Mouse (Mus musculus): ENCODE results near the gene Thegl. TPM values are rescaled to one million over a fixed set of nuclear protein-coding genes. Genes with fewer than 3 reads are reported as not detected.
"Not testable (repeated sequence)": the region's sequence is repeated elsewhere in the genome, so short reads cannot be mapped to it uniquely, and the experiment has no call there.

Thegl gene
- polyA plus RNA-seq (2014; fragmentation: Nextera tagmentation; extraction: Ambion mirVana) = not detected in 2 replicates

DNA sequence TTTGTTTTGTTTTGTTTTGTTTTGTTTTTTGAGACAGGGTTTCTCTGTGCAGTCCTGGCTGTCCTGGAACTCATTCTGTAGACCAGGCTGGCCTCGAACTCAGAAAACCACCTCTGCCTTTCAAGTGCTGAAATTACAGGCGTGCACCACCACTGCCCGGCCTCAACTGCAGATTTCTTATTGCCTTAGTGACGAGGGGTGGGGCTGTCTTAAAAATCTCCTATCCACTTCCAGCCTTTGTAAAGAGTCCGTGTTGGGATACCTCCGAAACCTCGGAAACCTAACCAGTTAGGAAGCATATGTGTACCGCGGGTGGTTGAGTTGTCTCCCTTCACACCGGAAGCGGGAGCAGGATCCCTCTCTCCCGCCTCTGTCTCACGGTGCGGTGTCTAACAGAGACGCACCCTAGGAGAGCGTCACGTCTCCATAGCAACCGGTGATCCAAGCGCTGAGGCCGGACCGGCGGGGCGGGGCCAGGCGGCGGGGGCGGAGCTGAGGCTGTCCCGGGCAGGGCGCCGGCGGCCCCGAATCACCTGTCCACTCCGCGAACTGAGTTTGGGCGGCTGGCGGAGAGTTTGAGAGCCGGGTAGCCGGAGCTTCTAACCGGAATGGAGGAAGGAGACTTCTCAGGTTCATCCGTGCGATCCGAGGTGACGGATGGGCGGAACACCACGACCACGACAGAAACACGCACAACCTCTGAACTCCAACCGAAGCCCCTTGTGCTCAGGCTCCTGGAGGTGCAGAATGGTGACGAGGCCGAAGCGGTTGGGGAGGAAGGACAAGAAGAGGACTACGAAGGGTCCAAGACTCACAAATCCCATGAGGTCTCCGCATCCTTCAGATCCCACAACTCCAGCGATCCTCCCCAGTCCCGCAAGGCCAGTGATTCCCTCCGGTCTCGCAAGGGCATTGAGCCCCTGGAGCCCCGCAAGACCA lies at the start of gene Thegl:
Gene Thegl, plus strand, starts transcription at position 480 of the 939 bp plus-strand sequence.
- no peaks in the 10 kb centered on the region; a peak in 1 of 4 replicates for H3K4me1 ChIP-seq (ENCODE audit: control insufficient read depth in 2 of 2, insufficient read depth in 2 of 2, low read length in 2 of 2)
- no peaks in the 10 kb centered on the region for H3K9me3 ChIP-seq (ENCODE audit: control insufficient read depth, low read length)
- peak within 1 kb of the TSS; percentile 59 for H3K9ac ChIP-seq (ENCODE audit: low read length)
- no peaks in the 10 kb centered on the region for H3K36me3 ChIP-seq (ENCODE audit: control insufficient read depth, insufficient read depth, low read length)
- H3K4me2 ChIP-seq (ENCODE audit: low read length) = peak within 1 kb of the TSS; percentile 93
- peak within 1 kb of the TSS; percentile 49 to 56 for H3K4me3 ChIP-seq (ENCODE audit: control insufficient read depth in 1 of 2, insufficient read depth in 1 of 2, low read depth in 1 of 2, low read length in 2 of 2)
- peak; percentile 93 for ATAC-seq (ENCODE audit: insufficient number of reproducible peaks, insufficient read depth, low FRiP score, low read depth)
- H3K27ac ChIP-seq (replicated peaks in 1 of 2; ENCODE audit: control insufficient read depth in 1 of 2, insufficient read depth in 1 of 2, low read depth in 2 of 2, low read length in 2 of 2) = no peak within 1 kb of the TSS
- H3K27me3 ChIP-seq (ENCODE audit: control insufficient read depth, insufficient read depth, low read length) = no peaks in the 10 kb centered on the region
- 11% methylated on average over 57 of the region's 57 CpGs for WGBS

DNA sequence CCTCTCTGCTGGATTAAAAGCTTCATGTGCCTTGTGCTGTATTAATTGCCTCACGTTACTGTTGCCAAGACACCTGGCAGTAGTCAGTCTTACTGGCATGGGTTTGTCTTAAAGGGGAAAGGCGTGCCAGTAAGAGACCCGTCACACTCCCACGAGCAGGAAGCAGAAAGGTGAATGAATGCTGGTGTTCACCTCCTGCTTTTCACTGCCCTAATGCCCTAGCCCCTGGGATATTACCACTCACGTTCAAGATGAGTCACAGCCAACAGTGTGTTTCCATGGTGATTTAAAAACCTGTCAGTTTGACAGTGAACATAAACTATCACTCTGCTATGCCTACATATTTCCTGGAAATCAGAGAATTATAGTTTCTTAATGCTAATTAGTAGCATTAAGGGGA lies 46.6 kb upstream of the Thegl start:
- no peak overlapping the region for H3K9ac ChIP-seq (ENCODE audit: low read length)
- peaks cover 61% of the 10 kb centered on the region for H3K36me3 ChIP-seq (ENCODE audit: control insufficient read depth, insufficient read depth, low read length)
- H3K27me3 ChIP-seq (ENCODE audit: control insufficient read depth, insufficient read depth, low read length) = no peaks in the 10 kb centered on the region
- H3K9me3 ChIP-seq (ENCODE audit: control insufficient read depth, low read length) = no peaks in the 10 kb centered on the region
- peaks cover 0 to 10% of the 10 kb centered on the region in 2 experiments; a peak in 1 of 4 replicates for H3K4me1 ChIP-seq (ENCODE audit: control insufficient read depth in 2 of 2, insufficient read depth in 2 of 2, low read length in 2 of 2)
- 77% methylated on average over 5 of the region's 5 CpGs for WGBS
- no peak for ATAC-seq (ENCODE audit: insufficient number of reproducible peaks, insufficient read depth, low FRiP score, low read depth)
- H3K4me2 ChIP-seq (ENCODE audit: low read length) = no peak overlapping the region
- H3K27ac ChIP-seq (replicated peaks in 1 of 2; ENCODE audit: control insufficient read depth in 1 of 2, insufficient read depth in 1 of 2, low read depth in 2 of 2, low read length in 2 of 2) = no peak overlapping the region
- no peak overlapping the region for H3K4me3 ChIP-seq (ENCODE audit: control insufficient read depth in 1 of 2, insufficient read depth in 1 of 2, low read depth in 1 of 2, low read length in 2 of 2)

DNA sequence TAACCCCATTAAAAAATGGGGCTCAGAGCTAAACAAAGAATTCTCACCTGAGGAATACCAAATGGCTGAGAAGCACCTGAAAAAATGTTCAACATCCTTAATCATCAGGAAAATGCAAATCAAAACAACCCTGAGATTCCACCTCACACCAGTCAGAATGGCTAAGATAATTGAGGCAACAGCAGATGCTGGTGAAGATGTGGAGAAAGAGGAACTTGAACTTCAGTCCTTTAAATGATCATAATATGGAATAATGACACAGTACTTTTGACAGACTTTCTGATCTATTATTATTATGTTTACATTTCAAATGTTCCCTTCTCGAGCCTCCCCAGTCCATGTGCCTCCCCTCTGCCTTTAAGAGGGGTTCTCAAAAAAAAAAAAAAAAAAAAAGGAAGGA lies 44.7 kb upstream of the Thegl start:
- Histone ChIP-seq H3K4me1 (ENCODE audit: control insufficient read depth in 2 of 2, insufficient read depth in 2 of 2, low read length in 2 of 2) (peaks cover 0 to 16% of the 10 kb centered on the region in 2 experiments; a peak in 2 of 4 replicates), H3K36me3 (ENCODE audit: control insufficient read depth, insufficient read depth, low read length) (peaks cover 43% of the 10 kb centered on the region)
- H3K4me2 ChIP-seq (ENCODE audit: low read length); H3K27me3 ChIP-seq (ENCODE audit: control insufficient read depth, insufficient read depth, low read length); ATAC-seq (ENCODE audit: insufficient number of reproducible peaks, insufficient read depth, low FRiP score, low read depth); H3K9ac ChIP-seq (ENCODE audit: low read length); H3K27ac ChIP-seq (replicated peaks in 1 of 2; ENCODE audit: control insufficient read depth in 1 of 2, insufficient read depth in 1 of 2, low read depth in 2 of 2, low read length in 2 of 2); H3K4me3 ChIP-seq (ENCODE audit: control insufficient read depth in 1 of 2, insufficient read depth in 1 of 2, low read depth in 1 of 2, low read length in 2 of 2); H3K9me3 ChIP-seq (ENCODE audit: control insufficient read depth, low read length): not testable (repeated sequence)
- 83% methylated on average over 1 of the region's 1 CpGs for WGBS

DNA sequence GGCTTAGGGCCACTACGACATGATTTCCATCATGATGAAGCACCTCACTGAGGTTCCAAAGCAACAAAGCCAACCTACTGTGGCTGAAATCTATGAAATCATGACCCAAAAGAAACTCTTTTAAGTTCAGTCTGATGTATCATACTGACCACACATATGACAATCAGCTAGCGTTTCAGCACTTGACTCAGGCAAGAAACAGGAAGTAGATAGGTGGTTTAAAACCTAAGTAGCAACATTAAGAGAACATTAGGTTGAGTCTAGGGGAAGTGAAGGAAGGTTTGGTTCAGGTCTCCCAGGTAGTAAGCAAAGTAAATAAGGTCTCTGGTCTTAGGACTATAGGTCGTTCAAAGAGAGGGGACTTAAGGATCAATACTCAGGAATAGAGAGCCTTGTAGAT lies 42.3 kb upstream of the Thegl start:
- H3K36me3 ChIP-seq (ENCODE audit: control insufficient read depth, insufficient read depth, low read length) = peaks cover 42% of the 10 kb centered on the region
- H3K27ac ChIP-seq (replicated peaks in 1 of 2; ENCODE audit: control insufficient read depth in 1 of 2, insufficient read depth in 1 of 2, low read depth in 2 of 2, low read length in 2 of 2) = no peak overlapping the region
- H3K9me3 ChIP-seq (ENCODE audit: control insufficient read depth, low read length) = no peaks in the 10 kb centered on the region
- peak overlapping the region; percentile 92; the same call in 1 of the 2 replicates for H3K9ac ChIP-seq (ENCODE audit: low read length)
- WGBS = 61% methylated on average over 3 of the region's 3 CpGs
- H3K4me3 ChIP-seq (ENCODE audit: control insufficient read depth in 1 of 2, insufficient read depth in 1 of 2, low read depth in 1 of 2, low read length in 2 of 2) = peak overlapping the region in 1 of 2 experiments; percentile 88; a peak in 1 of 4 replicates
- no peaks in the 10 kb centered on the region for H3K27me3 ChIP-seq (ENCODE audit: control insufficient read depth, insufficient read depth, low read length)
- H3K4me1 ChIP-seq (ENCODE audit: control insufficient read depth in 2 of 2, insufficient read depth in 2 of 2, low read length in 2 of 2) = peaks cover 0 to 16% of the 10 kb centered on the region in 2 experiments; a peak in 2 of 4 replicates
- peak overlapping the region; percentile 94 for H3K4me2 ChIP-seq (ENCODE audit: low read length)
- ATAC-seq (ENCODE audit: insufficient number of reproducible peaks, insufficient read depth, low FRiP score, low read depth) = no peak

DNA sequence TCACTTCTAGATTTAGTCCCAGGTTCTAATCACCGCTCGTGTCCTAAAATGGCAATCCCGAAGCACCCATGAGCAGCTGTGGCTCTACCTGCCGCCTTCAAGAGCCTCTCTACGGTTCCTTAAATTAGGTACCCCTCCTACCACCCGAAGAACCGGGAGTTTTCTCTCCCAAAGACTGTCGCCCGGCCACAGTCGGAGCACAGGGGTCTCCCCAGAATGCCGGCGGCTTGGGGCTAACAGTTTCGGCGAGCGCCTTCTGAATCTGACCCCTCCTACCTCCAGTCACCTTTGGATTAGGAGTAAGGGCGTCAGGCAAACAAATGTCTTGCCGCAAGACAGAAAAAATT lies 41.6 kb upstream of the Thegl start:
- Histone ChIP-seq H3K36me3 (ENCODE audit: control insufficient read depth, insufficient read depth, low read length) (peaks cover 42% of the 10 kb centered on the region), H3K27me3 (ENCODE audit: control insufficient read depth, insufficient read depth, low read length) (no peaks in the 10 kb centered on the region), H3K27ac (replicated peaks in 1 of 2; ENCODE audit: control insufficient read depth in 1 of 2, insufficient read depth in 1 of 2, low read depth in 2 of 2, low read length in 2 of 2) (peak overlapping the region in 1 of 2 experiments; percentile 88; a peak in 1 of 4 replicates), H3K9ac (ENCODE audit: low read length) (peak overlapping the region; percentile 92), H3K4me1 (ENCODE audit: control insufficient read depth in 2 of 2, insufficient read depth in 2 of 2, low read length in 2 of 2) (peaks cover 0 to 16% of the 10 kb centered on the region in 2 experiments; a peak in 2 of 4 replicates), H3K4me2 (ENCODE audit: low read length) (peak overlapping the region; percentile 94), H3K4me3 (ENCODE audit: control insufficient read depth in 1 of 2, insufficient read depth in 1 of 2, low read depth in 1 of 2, low read length in 2 of 2) (peak overlapping the region; percentile 88 to 96), H3K9me3 (ENCODE audit: control insufficient read depth, low read length) (no peaks in the 10 kb centered on the region)
- 2% methylated on average over 17 of the region's 17 CpGs for WGBS
- 0 out of 2 replicates have a peak, but pooled peaks have one; percentile 6 for ATAC-seq (ENCODE audit: insufficient number of reproducible peaks, insufficient read depth, low FRiP score, low read depth)

DNA sequence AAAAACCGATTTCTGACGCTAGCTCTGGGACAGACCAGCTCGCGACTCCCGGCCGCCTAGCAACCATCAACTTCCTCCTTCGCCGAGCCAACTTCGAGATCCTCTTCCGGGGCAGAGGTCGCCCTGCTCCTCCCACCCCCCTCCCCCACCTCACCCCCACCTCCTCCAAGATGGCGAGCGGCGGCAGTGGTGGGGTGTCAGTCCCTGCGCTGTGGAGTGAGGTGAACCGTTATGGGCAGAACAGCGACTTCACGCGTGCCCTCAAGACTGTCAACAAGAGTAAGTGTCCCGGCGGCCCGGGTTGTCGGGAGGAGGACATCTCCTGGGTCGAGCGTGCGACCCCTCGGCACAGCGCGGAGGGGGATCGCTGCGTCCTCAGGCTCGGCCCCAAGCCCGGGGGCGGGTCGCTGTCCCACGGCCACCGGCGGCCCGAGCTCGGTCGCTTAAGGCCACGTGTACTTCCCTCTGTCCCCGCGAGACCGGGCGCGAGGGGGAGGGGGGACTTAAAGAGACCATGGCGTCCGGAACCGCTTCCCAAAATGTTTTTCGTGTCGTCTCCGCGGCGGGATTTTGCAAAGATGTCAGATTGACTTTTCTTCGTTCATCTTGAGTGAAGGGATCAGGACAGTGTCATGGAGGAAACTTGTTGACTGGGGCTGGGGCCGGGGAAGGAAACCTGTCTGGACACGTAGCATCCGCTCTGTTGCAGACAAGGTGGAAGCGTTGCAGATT lies 41.1 kb upstream of the Thegl start, which contains the start of gene Srp72:
Gene Srp72, plus strand, starts transcription at position 130 of the 732 bp plus-strand sequence.
- peak within 1 kb of the TSS; percentile 88 to 94 for H3K27ac ChIP-seq (replicated peaks in 1 of 2; ENCODE audit: control insufficient read depth in 1 of 2, insufficient read depth in 1 of 2, low read depth in 2 of 2, low read length in 2 of 2)
- H3K4me1 ChIP-seq (ENCODE audit: control insufficient read depth in 2 of 2, insufficient read depth in 2 of 2, low read length in 2 of 2) = peaks cover 0 to 16% of the 10 kb centered on the region in 2 experiments; a peak in 2 of 4 replicates
- H3K4me3 ChIP-seq (ENCODE audit: control insufficient read depth in 1 of 2, insufficient read depth in 1 of 2, low read depth in 1 of 2, low read length in 2 of 2) = peak within 1 kb of the TSS; percentile 88 to 96
- H3K9ac ChIP-seq (ENCODE audit: low read length) = peak within 1 kb of the TSS; percentile 92
- peaks cover 42% of the 10 kb centered on the region for H3K36me3 ChIP-seq (ENCODE audit: control insufficient read depth, insufficient read depth, low read length)
- no peaks in the 10 kb centered on the region for H3K9me3 ChIP-seq (ENCODE audit: control insufficient read depth, low read length)
- H3K27me3 ChIP-seq (ENCODE audit: control insufficient read depth, insufficient read depth, low read length) = no peaks in the 10 kb centered on the region
- peak within 1 kb of the TSS; percentile 94 for H3K4me2 ChIP-seq (ENCODE audit: low read length)
- under 1% methylated on average over 60 of the region's 60 CpGs for WGBS
- ATAC-seq (ENCODE audit: insufficient number of reproducible peaks, insufficient read depth, low FRiP score, low read depth) = peak; percentile 90

DNA sequence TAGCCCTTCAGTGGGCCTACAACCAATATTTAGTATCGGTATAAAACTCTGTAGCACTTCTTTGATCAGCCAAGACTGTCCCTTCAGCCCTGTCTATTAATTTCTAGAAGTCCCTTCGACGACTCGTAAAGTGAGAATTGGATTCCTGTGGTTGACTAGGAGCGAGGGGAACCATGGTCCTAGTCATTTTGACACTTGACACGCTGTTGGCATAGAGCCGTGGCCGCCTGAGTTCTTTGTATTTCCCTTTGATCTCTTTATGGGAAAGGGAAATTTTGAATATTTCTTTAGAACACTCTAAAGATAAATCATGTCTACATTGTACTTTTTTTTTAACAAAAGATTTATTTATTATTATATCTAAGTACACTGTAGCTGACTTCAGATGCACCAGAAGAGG lies 40.1 kb upstream of the Thegl start:
- no peak overlapping the region for H3K27ac ChIP-seq (replicated peaks in 1 of 2; ENCODE audit: control insufficient read depth in 1 of 2, insufficient read depth in 1 of 2, low read depth in 2 of 2, low read length in 2 of 2)

More for the DNA sequence above, 40.1 kb upstream of the Thegl start:
- Histone ChIP-seq H3K9ac (ENCODE audit: low read length) (no peak overlapping the region), H3K27me3 (ENCODE audit: control insufficient read depth, insufficient read depth, low read length) (no peaks in the 10 kb centered on the region), H3K4me2 (ENCODE audit: low read length) (peak overlapping the region; percentile 94), H3K4me1 (ENCODE audit: control insufficient read depth in 2 of 2, insufficient read depth in 2 of 2, low read length in 2 of 2) (peaks cover 0 to 16% of the 10 kb centered on the region in 2 experiments; a peak in 2 of 4 replicates), H3K4me3 (ENCODE audit: control insufficient read depth in 1 of 2, insufficient read depth in 1 of 2, low read depth in 1 of 2, low read length in 2 of 2) (peak overlapping the region in 1 of 2 experiments; percentile 88; a peak in 2 of 4 replicates), H3K9me3 (ENCODE audit: control insufficient read depth, low read length) (no peaks in the 10 kb centered on the region), H3K36me3 (ENCODE audit: control insufficient read depth, insufficient read depth, low read length) (peaks cover 44% of the 10 kb centered on the region)
- ATAC-seq (ENCODE audit: insufficient number of reproducible peaks, insufficient read depth, low FRiP score, low read depth) = no peak
- WGBS = 87% methylated on average over 8 of the region's 8 CpGs

All from heart, embryonic 14.5 days (tissue).